Mouse (Mus musculus): ENCODE data around the gene Tmeff1. TPM values are rescaled to one million over a fixed set of nuclear protein-coding genes. Genes with fewer than 3 reads are reported as not detected.
"Not testable (repeated sequence)": the region's sequence is repeated elsewhere in the genome, so short reads cannot be mapped to it uniquely, and the experiment has no call there.

The Tmeff1 gene
- polyA plus RNA-seq, 1 experiment: 39.8 TPM

- H3K27ac ChIP-seq (ENCODE audit: control insufficient read depth, insufficient read depth, low read depth, low read length): peak overlapping the region; percentile 51
- no peak overlapping the region for H3K4me3 ChIP-seq (ENCODE audit: control insufficient read depth, low read depth, low read length)
- peaks cover 2% of the 10 kb centered on the region for H3K4me1 ChIP-seq (ENCODE audit: control insufficient read depth, insufficient read depth, low read length)
- H3K27me3 ChIP-seq (ENCODE audit: control insufficient read depth, insufficient read depth, low read length): no peaks in the 10 kb centered on the region
- TF ChIP-seq POLR2A (IDR thresholded peaks at IDR 0.05; ENCODE audit: control insufficient read depth, low read depth, low read length) (no peak), CTCF (IDR thresholded peaks at IDR 0.05; ENCODE audit: control insufficient read depth, insufficient read depth, insufficient replicate concordance, low read depth, low read length) (no peak)
- H3K36me3 ChIP-seq (ENCODE audit: control insufficient read depth, insufficient read depth, low read length): no peaks in the 10 kb centered on the region
Observed at GRCm38 (mm10) chr4:48676570-48677185, 91.7 kb downstream of the Tmeff1 start.

- Histone ChIP-seq H3K27me3 (ENCODE audit: control insufficient read depth, insufficient read depth, low read length) (no peaks in the 10 kb centered on the region), H3K36me3 (ENCODE audit: control insufficient read depth, insufficient read depth, low read length) (no peaks in the 10 kb centered on the region), H3K27ac (ENCODE audit: control insufficient read depth, insufficient read depth, low read depth, low read length) (peak overlapping the region; percentile 51), H3K4me3 (ENCODE audit: control insufficient read depth, low read depth, low read length) (no peak overlapping the region), H3K4me1 (ENCODE audit: control insufficient read depth, insufficient read depth, low read length) (peaks cover 2% of the 10 kb centered on the region)
- no peak for TF ChIP-seq POLR2A (IDR thresholded peaks at IDR 0.05; ENCODE audit: control insufficient read depth, low read depth, low read length)
Observed at GRCm38 (mm10) chr4:48677276-48677675, 92.3 kb downstream of the Tmeff1 start.

GRCm38 (mm10) chr4:48677812-48678211 is 92.8 kb downstream of the Tmeff1 start:
- peaks cover 2% of the 10 kb centered on the region for H3K4me1 ChIP-seq (ENCODE audit: control insufficient read depth, insufficient read depth, low read length)
- no peaks in the 10 kb centered on the region for H3K27me3 ChIP-seq (ENCODE audit: control insufficient read depth, insufficient read depth, low read length)
- H3K4me3 ChIP-seq (ENCODE audit: control insufficient read depth, low read depth, low read length): no peak overlapping the region
- H3K27ac ChIP-seq (ENCODE audit: control insufficient read depth, insufficient read depth, low read depth, low read length): peak overlapping the region; percentile 53; the same call in 1 of the 2 replicates
- TF ChIP-seq CTCF (IDR thresholded peaks at IDR 0.05; ENCODE audit: control insufficient read depth, insufficient read depth, insufficient replicate concordance, low read depth, low read length) (no peak), POLR2A (IDR thresholded peaks at IDR 0.05; ENCODE audit: control insufficient read depth, low read depth, low read length) (no peak)
- H3K36me3 ChIP-seq (ENCODE audit: control insufficient read depth, insufficient read depth, low read length): no peaks in the 10 kb centered on the region

- Histone ChIP-seq H3K27me3 (ENCODE audit: control insufficient read depth, insufficient read depth, low read length) (no peaks in the 10 kb centered on the region), H3K36me3 (ENCODE audit: control insufficient read depth, insufficient read depth, low read length) (no peaks in the 10 kb centered on the region), H3K27ac (ENCODE audit: control insufficient read depth, insufficient read depth, low read depth, low read length) (no peak overlapping the region), H3K4me1 (ENCODE audit: control insufficient read depth, insufficient read depth, low read length) (peaks cover 2% of the 10 kb centered on the region), H3K4me3 (ENCODE audit: control insufficient read depth, low read depth, low read length) (no peak overlapping the region)
- no peak for TF ChIP-seq POLR2A (IDR thresholded peaks at IDR 0.05; ENCODE audit: control insufficient read depth, low read depth, low read length)
- no peak for TF ChIP-seq CTCF (IDR thresholded peaks at IDR 0.05; ENCODE audit: control insufficient read depth, insufficient read depth, insufficient replicate concordance, low read depth, low read length)
Observed at GRCm38 (mm10) chr4:48678793-48679192, 93.8 kb downstream of the Tmeff1 start.

- not testable (repeated sequence) for H3K4me3 ChIP-seq (ENCODE audit: control insufficient read depth, low read depth, low read length); H3K4me1 ChIP-seq (ENCODE audit: control insufficient read depth, insufficient read depth, low read length); H3K36me3 ChIP-seq (ENCODE audit: control insufficient read depth, insufficient read depth, low read length); H3K27me3 ChIP-seq (ENCODE audit: control insufficient read depth, insufficient read depth, low read length)
- peak overlapping the region; percentile 67 for H3K27ac ChIP-seq (ENCODE audit: control insufficient read depth, insufficient read depth, low read depth, low read length)
Observed at GRCm38 (mm10) chr4:48679728-48680127, 94.8 kb downstream of the Tmeff1 start.

- Histone ChIP-seq H3K4me3 (ENCODE audit: control insufficient read depth, low read depth, low read length) (no peak overlapping the region), H3K36me3 (ENCODE audit: control insufficient read depth, insufficient read depth, low read length) (no peaks in the 10 kb centered on the region), H3K27me3 (ENCODE audit: control insufficient read depth, insufficient read depth, low read length) (no peaks in the 10 kb centered on the region), H3K4me1 (ENCODE audit: control insufficient read depth, insufficient read depth, low read length) (peaks cover 2% of the 10 kb centered on the region), H3K27ac (ENCODE audit: control insufficient read depth, insufficient read depth, low read depth, low read length) (peak overlapping the region; percentile 67)
- TF ChIP-seq CTCF (IDR thresholded peaks at IDR 0.05; ENCODE audit: control insufficient read depth, insufficient read depth, insufficient replicate concordance, low read depth, low read length): no peak
- TF ChIP-seq POLR2A (IDR thresholded peaks at IDR 0.05; ENCODE audit: control insufficient read depth, low read depth, low read length): no peak
Observed at GRCm38 (mm10) chr4:48680214-48680613, 95.2 kb downstream of the Tmeff1 start.

GRCm38 (mm10) chr4:48680648-48681343 is 95.8 kb downstream of the Tmeff1 start:
- Histone ChIP-seq H3K27me3 (ENCODE audit: control insufficient read depth, insufficient read depth, low read length) (no peaks in the 10 kb centered on the region), H3K4me3 (ENCODE audit: control insufficient read depth, low read depth, low read length) (no peak overlapping the region), H3K36me3 (ENCODE audit: control insufficient read depth, insufficient read depth, low read length) (no peaks in the 10 kb centered on the region), H3K4me1 (ENCODE audit: control insufficient read depth, insufficient read depth, low read length) (peaks cover 2% of the 10 kb centered on the region), H3K27ac (ENCODE audit: control insufficient read depth, insufficient read depth, low read depth, low read length) (peak overlapping the region; percentile 67)
- peak; percentile 12; the same call in 1 of the 2 replicates for TF ChIP-seq CTCF (IDR thresholded peaks at IDR 0.05; ENCODE audit: control insufficient read depth, insufficient read depth, insufficient replicate concordance, low read depth, low read length)
- no peak for TF ChIP-seq POLR2A (IDR thresholded peaks at IDR 0.05; ENCODE audit: control insufficient read depth, low read depth, low read length)
